Mouse (Mus musculus) liver, adult 2 months (tissue): Measurements from ENCODE around the gene Igsf8. TPM values are rescaled to one million over a fixed set of nuclear protein-coding genes. Genes with fewer than 3 reads are reported as not detected.

Source experiments
- DNase-seq: peaks from one replicate; pipeline ENCODE4 v3.0.0-alpha.2; 2011; ENCODE audit warnings: low read depth, low spot score; ENCODE audit errors: extremely low read depth
- H3K27ac ChIP-seq: fragments of 200-500 bp; replicated peaks from 2 replicates; pipeline ENCODE4 v1.5.1; 2012; ENCODE audit warnings: low read depth, mild to moderate bottlenecking, control low read depth, inconsistent platforms, low read length; ENCODE audit not compliant: insufficient read depth
- H3K27me3 ChIP-seq: fragments of 200-500 bp; 2 replicates; pipeline ENCODE4 v1.6.1; 2012; ENCODE audit warnings: mild to moderate bottlenecking, moderate library complexity, low read length, inconsistent platforms; ENCODE audit not compliant: control insufficient read depth, insufficient read depth
- H3K36me3 ChIP-seq: fragments of 200-500 bp; 2 replicates; pipeline ENCODE4 v1.6.1; 2012; ENCODE audit warnings: low read length, inconsistent platforms; ENCODE audit not compliant: control insufficient read depth, insufficient read depth
- H3K4me1 ChIP-seq: fragments of 200-500 bp; 2 replicates; pipeline ENCODE4 v1.6.1; 2011; ENCODE audit warnings: low read length; ENCODE audit not compliant: control insufficient read depth, insufficient read depth
- H3K4me3 ChIP-seq: fragments of 200-500 bp; 2 replicates; pipeline ENCODE4 v1.5.1; 2011; ENCODE audit warnings: low read depth, mild to moderate bottlenecking, control low read depth, low read length, moderate library complexity; ENCODE audit not compliant: insufficient read depth
- H3K79me2 ChIP-seq: fragments of 200-500 bp; 2 replicates; pipeline ENCODE4 v1.6.1; 2012; ENCODE audit warnings: inconsistent platforms, mild to moderate bottlenecking, low read length, moderate library complexity; ENCODE audit not compliant: control insufficient read depth, insufficient read depth
- H3K9ac ChIP-seq: fragments of 200-500 bp; 2 replicates; pipeline ENCODE4 v1.6.1; 2012; ENCODE audit warnings: low read depth, mild to moderate bottlenecking, control low read depth, inconsistent platforms, low read length
- CTCF ChIP-seq: fragments of 200-500 bp; IDR thresholded peaks from 2 replicates; pipeline ENCODE4 v1.5.1; 2011; ENCODE audit warnings: low read depth, low read length, control low read depth
- POLR2A ChIP-seq: fragments of 200-500 bp; IDR thresholded peaks from 2 replicates; pipeline ENCODE4 v1.6.1; 2011; ENCODE audit warnings: low read length, control low read depth; ENCODE audit not compliant: insufficient read depth; ENCODE audit errors: extremely low read depth
- WGBS: fragments of 180-500 bp; shearing (Covaris S2); methylation state at CpG from one replicate; pipeline ENCODE4 v1.1.7; 2018; 5-methylcytosine and 5-hydroxymethylcytosine counted together
- polyA plus RNA-seq: library from polyadenylated mRNA; depleted of rRNA; stranded (reverse); fragments of >200 nt; gene quantifications from 2 replicates; pipeline ENCODE4 v1.2.3, GENCODE M21; 2012
- total RNA-seq: library from RNA; depleted of rRNA; stranded (reverse); fragments of >200 nt; gene quantifications from 2 replicates; pipeline ENCODE4 v1.2.3, GENCODE M21; 2014

Igsf8 gene
- total and polyA plus RNA-seq, 2 experiments = 3.6 to 26.3 TPM

DNA sequence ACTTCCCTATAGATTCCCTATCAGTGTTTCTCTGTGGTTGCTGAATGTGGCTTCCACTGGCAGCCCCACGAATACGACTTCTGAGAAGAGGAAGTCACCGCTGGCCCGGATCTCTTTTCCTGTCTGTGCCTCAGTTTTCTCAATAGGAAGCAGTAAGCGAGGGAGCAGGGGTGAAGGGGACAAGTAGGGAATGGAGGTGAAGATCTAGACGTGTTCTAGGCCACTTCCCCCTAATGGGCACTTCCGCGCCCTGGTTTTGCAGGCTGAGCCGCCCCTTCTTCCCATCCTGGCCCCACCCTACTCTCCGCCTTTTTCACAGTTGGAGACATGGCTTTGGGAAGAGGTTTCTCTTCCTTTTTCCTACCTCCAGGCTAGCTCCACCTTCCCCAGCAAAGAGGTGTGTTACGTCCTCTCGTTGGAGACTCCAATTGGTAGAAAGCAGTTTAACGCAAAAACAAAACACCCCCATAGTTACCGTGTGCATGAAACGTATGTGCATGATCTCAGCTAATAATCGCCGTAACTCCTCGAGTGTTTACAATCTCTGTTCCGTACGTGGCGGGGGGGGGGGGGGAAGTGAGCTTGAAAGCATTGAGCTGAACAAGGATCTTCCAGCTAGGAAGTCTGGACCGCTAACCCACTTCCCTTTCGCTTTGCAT, 49.9 kb downstream of the Igsf8 start:
- H3K9ac ChIP-seq = peak overlapping the region; percentile 82
- peaks cover 7% of the 10 kb centered on the region; the same call in 1 of the 2 replicates for H3K79me2 ChIP-seq
- H3K27ac ChIP-seq = peak overlapping the region; percentile 91
- DNase-seq = peak; percentile 91
- TF ChIP-seq CTCF (0 out of 2 replicates have a peak, but pooled peaks have one; percentile 7), POLR2A (0 out of 2 replicates have a peak, but pooled peaks have one; percentile 5)
- WGBS = under 1% methylated on average over 23 of the region's 23 CpGs
- no peaks in the 10 kb centered on the region for H3K36me3 ChIP-seq
- peak overlapping the region; percentile 65 for H3K4me3 ChIP-seq
- H3K4me1 ChIP-seq = peaks cover 19% of the 10 kb centered on the region
- H3K27me3 ChIP-seq = no peaks in the 10 kb centered on the region

DNA sequence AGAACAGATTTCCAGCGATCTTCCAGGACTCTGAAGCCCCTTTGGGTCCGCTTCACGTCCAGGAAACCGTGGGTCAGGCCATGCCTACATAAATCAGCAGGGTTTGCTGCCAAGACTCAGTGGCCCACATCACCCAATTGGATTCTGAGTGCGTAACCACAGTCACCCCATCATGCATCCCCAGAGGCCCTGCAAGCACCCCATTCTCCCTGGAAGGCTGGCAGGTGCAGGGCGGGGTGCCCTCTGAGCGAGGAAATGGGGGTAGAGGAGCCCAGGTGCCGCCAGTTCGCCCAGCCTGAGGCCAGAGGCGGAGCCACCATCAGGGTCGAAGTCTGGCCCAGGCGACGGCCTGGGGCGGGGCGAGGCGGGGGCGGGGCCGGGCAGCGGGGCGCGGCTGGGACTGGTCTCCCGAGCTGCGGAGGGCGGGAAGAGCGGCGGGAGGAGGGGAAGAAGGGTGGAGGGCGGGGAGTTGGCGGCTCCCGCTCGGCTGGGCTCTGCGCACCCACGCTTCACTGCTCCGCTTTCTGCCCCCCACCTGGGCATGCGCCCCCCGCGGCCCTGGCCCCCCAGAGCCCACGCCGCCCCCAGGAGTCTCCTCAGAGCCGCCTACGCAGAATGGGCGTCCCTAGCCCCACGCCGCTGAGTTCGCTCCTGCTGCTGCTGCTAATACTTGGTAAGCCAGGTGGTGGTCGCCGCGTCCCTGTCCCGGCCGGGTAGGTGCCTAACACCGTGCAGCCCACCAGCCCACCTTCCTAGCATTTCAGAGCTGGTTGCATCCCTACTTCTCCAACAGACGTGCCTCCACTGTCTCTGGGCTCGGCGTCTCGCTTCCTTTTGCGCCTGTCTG, 50.7 kb downstream of the Igsf8 start:
- peak; percentile 70 for DNase-seq

GRCm38 (mm10) chr1:172312768-172313561, 51.5 kb downstream of the Igsf8 start:
- no peaks in the 10 kb centered on the region for H3K27me3 ChIP-seq
- no peak for DNase-seq
- peak overlapping the region; percentile 73 for H3K9ac ChIP-seq
- no peak for TF ChIP-seq CTCF
- TF ChIP-seq POLR2A = no peak
- H3K36me3 ChIP-seq = no peaks in the 10 kb centered on the region
- peaks cover 16% of the 10 kb centered on the region for H3K4me1 ChIP-seq
- H3K79me2 ChIP-seq = peaks cover 7% of the 10 kb centered on the region; the same call in 1 of the 2 replicates
- H3K4me3 ChIP-seq = peak overlapping the region; percentile 64
- 13% methylated on average over 16 of the region's 16 CpGs for WGBS
- H3K27ac ChIP-seq = no peak overlapping the region

More for the DNA sequence above, 50.7 kb downstream of the Igsf8 start:
- peaks cover 7% of the 10 kb centered on the region; the same call in 1 of the 2 replicates for H3K79me2 ChIP-seq
- WGBS = under 1% methylated on average over 41 of the region's 55 CpGs
- H3K4me3 ChIP-seq = peak overlapping the region; percentile 65
- H3K9ac ChIP-seq = peak overlapping the region; percentile 82
- no peaks in the 10 kb centered on the region for H3K27me3 ChIP-seq
- H3K27ac ChIP-seq = peak overlapping the region; percentile 91
- no peak for TF ChIP-seq CTCF
- peak; percentile 83 for TF ChIP-seq POLR2A
- H3K4me1 ChIP-seq = peaks cover 19% of the 10 kb centered on the region
- H3K36me3 ChIP-seq = no peaks in the 10 kb centered on the region

DNA sequence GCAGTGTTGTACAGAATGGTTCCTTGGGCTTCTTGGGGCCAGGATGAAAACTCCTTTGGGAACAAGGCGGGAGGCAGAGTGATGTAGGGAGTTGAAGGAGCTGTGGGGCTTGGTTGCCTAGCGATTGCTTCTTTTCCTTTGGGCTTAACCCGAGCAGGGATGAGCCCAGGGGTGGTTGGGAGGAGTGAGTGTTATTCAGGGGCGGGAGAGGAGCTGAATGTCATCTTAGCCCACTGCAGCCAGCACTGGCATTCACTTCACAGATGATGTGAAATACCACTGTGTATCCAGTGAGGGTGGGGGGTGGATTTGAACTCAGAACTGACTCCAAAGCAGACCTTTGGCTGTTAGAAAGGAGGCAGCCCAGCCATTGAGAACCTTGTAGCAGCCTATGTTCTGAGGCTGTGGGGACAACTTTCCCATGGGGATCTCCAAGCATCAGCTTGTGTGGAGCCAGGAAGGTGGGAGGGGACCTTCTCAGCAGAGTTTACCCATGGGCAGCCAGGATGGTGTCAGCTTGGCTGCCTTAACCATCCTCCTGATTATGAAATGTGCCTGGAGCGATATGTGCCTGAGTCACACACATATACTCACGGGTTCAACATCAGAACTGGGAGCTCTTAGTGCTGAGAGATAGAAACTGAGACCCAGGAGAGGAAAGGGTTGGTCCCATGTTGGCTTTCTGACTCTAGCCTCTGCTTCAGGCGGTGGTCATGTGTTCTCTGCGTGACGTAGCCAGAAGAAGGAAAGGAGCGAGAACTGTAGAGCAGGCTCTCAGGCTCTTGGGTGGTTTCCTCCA, 52.4 kb downstream of the Igsf8 start:
- DNase-seq = no peak
- H3K27me3 ChIP-seq = no peaks in the 10 kb centered on the region
- no peak overlapping the region for H3K9ac ChIP-seq
- peaks cover 13% of the 10 kb centered on the region for H3K4me1 ChIP-seq
- peaks cover 7% of the 10 kb centered on the region; the same call in 1 of the 2 replicates for H3K79me2 ChIP-seq
- 75% methylated on average over 10 of the region's 10 CpGs for WGBS
- TF ChIP-seq POLR2A (no peak), CTCF (no peak)
- no peaks in the 10 kb centered on the region for H3K36me3 ChIP-seq
- H3K27ac ChIP-seq = no peak overlapping the region
- H3K4me3 ChIP-seq = no peak overlapping the region

DNA sequence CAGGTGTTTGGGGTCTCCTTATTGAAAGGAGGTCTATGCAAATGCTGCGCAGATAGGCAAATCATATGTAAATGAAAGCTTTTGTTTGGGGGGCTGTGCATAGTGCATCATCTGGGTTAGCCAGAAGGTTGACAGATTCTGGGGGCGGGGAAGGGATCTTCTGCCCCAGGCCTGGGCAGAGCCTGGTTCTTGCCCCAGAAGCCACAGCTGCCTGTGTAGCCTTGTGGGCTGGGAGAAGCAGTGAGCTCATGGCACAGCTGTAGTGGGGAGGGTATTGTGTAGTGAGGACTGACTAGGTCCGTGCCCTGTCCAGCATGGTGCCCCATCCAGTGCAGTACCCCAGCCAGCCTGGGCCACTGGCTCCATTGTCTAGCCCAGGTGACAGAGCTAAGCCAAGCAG, 53.5 kb downstream of the Igsf8 start:
- H3K4me1 ChIP-seq = peaks cover 12% of the 10 kb centered on the region
- no peak overlapping the region for H3K27ac ChIP-seq
- TF ChIP-seq CTCF (no peak), POLR2A (no peak)
- no peak overlapping the region for H3K9ac ChIP-seq
- no peaks in the 10 kb centered on the region for H3K27me3 ChIP-seq
- DNase-seq = no peak
- H3K36me3 ChIP-seq = no peaks in the 10 kb centered on the region
- WGBS = 98% methylated on average over 3 of the region's 3 CpGs
- H3K4me3 ChIP-seq = no peak overlapping the region
- peaks cover 7% of the 10 kb centered on the region; the same call in 1 of the 2 replicates for H3K79me2 ChIP-seq
